Mouse (Mus musculus): ENCODE results near the gene Chst11. TPM values are rescaled to one million over a fixed set of nuclear protein-coding genes. Genes with fewer than 3 reads are reported as not detected.

Chst11 gene
- polyA plus RNA-seq, 1 experiment from 2014 or later: 2.0 TPM

GRCm38 (mm10) chr10:83220847-83221246 lies 235.5 kb downstream of the Chst11 start:
- Histone ChIP-seq H3K9ac (no peak overlapping the region), H3K4me3 (no peak overlapping the region), H3K9me3 (replicated peaks) (no peaks in the 10 kb centered on the region), H3K4me1 (replicated peaks) (peaks cover 2% of the 10 kb centered on the region; the same call in 1 of the 2 replicates), H3K27me3 (no peaks in the 10 kb centered on the region), H3K36me3 (no peaks in the 10 kb centered on the region), H3K4me2 (no peak overlapping the region), H3K27ac (no peak overlapping the region)
- 78% methylated on average over 3 of the region's 3 CpGs for WGBS
- no peak for ATAC-seq (replicated peaks; ENCODE audit: insufficient number of reproducible peaks, insufficient read depth, low FRiP score, low read depth)

GRCm38 (mm10) chr10:83224999-83225398 lies 239.7 kb downstream of the Chst11 start:
- Histone ChIP-seq H3K4me3 (no peak overlapping the region), H3K9me3 (replicated peaks) (no peaks in the 10 kb centered on the region), H3K27ac (no peak overlapping the region), H3K4me1 (replicated peaks) (no peaks in the 10 kb centered on the region), H3K9ac (no peak overlapping the region), H3K36me3 (no peaks in the 10 kb centered on the region), H3K4me2 (no peak overlapping the region), H3K27me3 (no peaks in the 10 kb centered on the region)
- 52% methylated on average over 3 of the region's 3 CpGs for WGBS
- no peak for ATAC-seq (replicated peaks; ENCODE audit: insufficient number of reproducible peaks, insufficient read depth, low FRiP score, low read depth)

GRCm38 (mm10) chr10:83228626-83229025 lies 243.3 kb downstream of the Chst11 start:
- Histone ChIP-seq H3K27me3 (no peaks in the 10 kb centered on the region), H3K36me3 (no peaks in the 10 kb centered on the region), H3K9me3 (replicated peaks) (no peaks in the 10 kb centered on the region), H3K27ac (no peak overlapping the region), H3K4me1 (replicated peaks) (no peaks in the 10 kb centered on the region), H3K9ac (no peak overlapping the region), H3K4me2 (no peak overlapping the region), H3K4me3 (no peak overlapping the region)
- ATAC-seq (replicated peaks; ENCODE audit: insufficient number of reproducible peaks, insufficient read depth, low FRiP score, low read depth): no peak; the same call in 1 of the 2 replicates
- 51% methylated on average over 4 of the region's 4 CpGs for whole genome bisulfite sequencing

- 65% methylated on average over 3 of the region's 3 CpGs for WGBS
- no peaks in the 10 kb centered on the region for H3K36me3 ChIP-seq
- no peak overlapping the region for H3K27ac ChIP-seq
- no peak overlapping the region for H3K4me3 ChIP-seq
- no peak overlapping the region for H3K4me2 ChIP-seq
- 0 out of 2 replicates have a peak, but pooled peaks cover 3% of the 10 kb centered on the region for H3K4me1 ChIP-seq (replicated peaks)
- ATAC-seq (replicated peaks; ENCODE audit: insufficient number of reproducible peaks, insufficient read depth, low FRiP score, low read depth): no peak
- H3K27me3 ChIP-seq: no peaks in the 10 kb centered on the region
- H3K9ac ChIP-seq: no peak overlapping the region
- no peaks in the 10 kb centered on the region for H3K9me3 ChIP-seq (replicated peaks)
Measured at GRCm38 (mm10) chr10:83233967-83234366, 248.7 kb downstream of the Chst11 start.

GRCm38 (mm10) chr10:83234391-83234790 lies 249.1 kb downstream of the Chst11 start:
- H3K4me1 ChIP-seq (replicated peaks): 0 out of 2 replicates have a peak, but pooled peaks cover 3% of the 10 kb centered on the region
- no peaks in the 10 kb centered on the region for H3K9me3 ChIP-seq (replicated peaks)
- H3K4me3 ChIP-seq: no peak overlapping the region
- H3K4me2 ChIP-seq: no peak overlapping the region
- no peak overlapping the region for H3K9ac ChIP-seq
- WGBS: 45% methylated on average over 4 of the region's 4 CpGs
- no peaks in the 10 kb centered on the region for H3K27me3 ChIP-seq
- no peaks in the 10 kb centered on the region for H3K36me3 ChIP-seq
- ATAC-seq (replicated peaks; ENCODE audit: insufficient number of reproducible peaks, insufficient read depth, low FRiP score, low read depth): no peak
- H3K27ac ChIP-seq: no peak overlapping the region

GRCm38 (mm10) chr10:83242106-83242686 lies 256.9 kb downstream of the Chst11 start:
- no peak for ATAC-seq (replicated peaks; ENCODE audit: insufficient number of reproducible peaks, insufficient read depth, low FRiP score, low read depth)

GRCm38 (mm10) chr10:83244131-83244530 lies 258.8 kb downstream of the Chst11 start:
- Histone ChIP-seq H3K9me3 (replicated peaks) (no peaks in the 10 kb centered on the region), H3K36me3 (no peaks in the 10 kb centered on the region), H3K4me1 (replicated peaks) (peaks cover 16% of the 10 kb centered on the region), H3K9ac (no peak overlapping the region), H3K27me3 (no peaks in the 10 kb centered on the region; the same call in 1 of the 2 replicates), H3K27ac (no peak overlapping the region), H3K4me2 (no peak overlapping the region), H3K4me3 (no peak overlapping the region)
- WGBS: 63% methylated on average over 6 of the region's 6 CpGs
- no peak for ATAC-seq (replicated peaks; ENCODE audit: insufficient number of reproducible peaks, insufficient read depth, low FRiP score, low read depth)

More at GRCm38 (mm10) chr10:83242106-83242686, 256.9 kb downstream of the Chst11 start:
- Histone ChIP-seq H3K9me3 (replicated peaks) (no peaks in the 10 kb centered on the region), H3K4me2 (0 out of 2 replicates have a peak overlapping the region, but pooled peaks have one; percentile 18), H3K36me3 (no peaks in the 10 kb centered on the region), H3K9ac (no peak overlapping the region), H3K4me3 (no peak overlapping the region), H3K27me3 (no peaks in the 10 kb centered on the region; the same call in 1 of the 2 replicates), H3K27ac (no peak overlapping the region), H3K4me1 (replicated peaks) (peaks cover 19% of the 10 kb centered on the region)
- 26% methylated on average over 11 of the region's 11 CpGs for WGBS

Other genes starting within 250 kb of the Chst11 start
- 22.2 and 27.5 TPM in 2 replicates for gene Nfyb, start 221.4 kb upstream of the Chst11 start, polyA plus RNA-seq (2015; fragmentation: Nextera tagmentation; extraction: Ambion mirVana)
- gene Txnrd1, start 151.5 kb upstream of the Chst11 start, polyA plus RNA-seq (2015; fragmentation: Nextera tagmentation; extraction: Ambion mirVana): 53.6 and 64.9 TPM in 2 replicates
- gene Eid3, start 118.9 kb upstream of the Chst11 start, polyA plus RNA-seq (2015; fragmentation: Nextera tagmentation; extraction: Ambion mirVana): 0.15 and 0.42 TPM in 2 replicates